Mouse (Mus musculus) embryo, embryonic 11 days (tissue): ENCODE measurements at regions not wholly inside any gene's neighbourhood (a gene's known extent, or its start where the extent isn't known, plus 50 kb on each side); places are given as distances from the start of the nearest gene placed in this dataset.

Experiments used
- DNase-seq: peaks from one replicate; pipeline ENCODE4 v3.0.0-alpha.2; 2015

- DNase-seq, result no peak
Observed at GRCm38 (mm10) chr5:60599460-60600299, 1208.9 kb upstream of the G6pd2 start.

- no peak for DNase-seq
Observed at GRCm38 (mm10) chr5:60600300-60600648, 1208.3 kb upstream of the G6pd2 start.

DNA sequence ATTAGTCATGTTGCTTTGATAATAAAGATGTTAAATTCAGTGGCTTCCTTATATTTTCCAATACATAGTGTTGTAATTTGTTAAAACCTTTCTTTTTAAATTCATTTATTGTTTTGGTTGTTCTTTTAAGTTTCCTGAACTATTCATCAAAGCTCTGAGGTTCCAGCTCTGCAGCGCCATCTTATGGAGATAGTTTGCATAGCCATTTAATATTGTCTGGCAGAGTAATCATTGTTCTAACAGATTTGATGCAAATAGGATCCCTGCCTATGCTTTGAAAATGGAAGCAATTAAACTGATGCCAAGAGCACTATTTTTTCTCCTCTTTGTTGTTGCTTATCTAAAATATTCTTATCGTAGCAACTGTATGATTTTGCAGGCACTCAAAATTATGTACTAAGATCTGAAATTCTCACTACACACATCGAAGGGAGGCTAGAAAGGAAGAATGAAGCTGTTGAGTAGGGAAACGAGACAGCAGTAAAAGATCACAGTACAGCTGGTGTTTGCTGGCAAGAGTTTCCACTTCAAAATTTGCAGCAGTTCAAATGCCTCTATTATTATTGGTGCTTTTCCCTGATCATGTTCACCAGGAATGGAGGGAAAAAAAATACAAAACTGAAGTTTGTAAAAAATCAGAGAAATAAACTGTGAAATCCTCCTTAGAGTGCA lies 1199.5 kb upstream of the G6pd2 start:
- peak; percentile 24 for DNase-seq
